Mouse (Mus musculus): ENCODE measurements around the gene Hjurp. TPM values are rescaled to one million over a fixed set of nuclear protein-coding genes. Genes with fewer than 3 reads are reported as not detected.
"Not testable (repeated sequence)": the region's sequence is repeated elsewhere in the genome, so short reads cannot be mapped to it uniquely, and the experiment has no call there.

The Hjurp gene
- polyA plus RNA-seq, 1 experiment = 56.1 TPM

GRCm38 (mm10) chr1:88228121-88228520, 49.3 kb downstream of the Hjurp start:
- DNase-seq (ENCODE audit: extremely low spot score in 1 of 2, low spot score in 1 of 2) = no peak

- no peak for DNase-seq (ENCODE audit: extremely low spot score in 1 of 2, low spot score in 1 of 2)
Measured at GRCm38 (mm10) chr1:88227482-88227881, 50.0 kb downstream of the Hjurp start.

GRCm38 (mm10) chr1:88226670-88227379, 50.6 kb downstream of the Hjurp start, which contains the start of gene Mroh2a:
Mroh2a (plus strand) TSS chr1:88226986.
- no peak for DNase-seq (ENCODE audit: extremely low spot score in 1 of 2, low spot score in 1 of 2)

- no peak for DNase-seq (ENCODE audit: extremely low spot score in 1 of 2, low spot score in 1 of 2)
Measured at GRCm38 (mm10) chr1:88225741-88226140, 51.7 kb downstream of the Hjurp start.

- not testable (repeated sequence) for DNase-seq (ENCODE audit: extremely low spot score in 1 of 2, low spot score in 1 of 2)
Measured at GRCm38 (mm10) chr1:88225301-88225700, 52.1 kb downstream of the Hjurp start.

GRCm38 (mm10) chr1:88224029-88224776, 53.2 kb downstream of the Hjurp start:
- DNase-seq (ENCODE audit: extremely low spot score in 1 of 2, low spot score in 1 of 2) = no peak

- no peak for DNase-seq (ENCODE audit: extremely low spot score in 1 of 2, low spot score in 1 of 2)
Measured at GRCm38 (mm10) chr1:88223591-88223990, 53.8 kb downstream of the Hjurp start.

GRCm38 (mm10) chr1:88223011-88223515, 54.4 kb downstream of the Hjurp start:
- DNase-seq (ENCODE audit: extremely low spot score in 1 of 2, low spot score in 1 of 2) = not testable (repeated sequence)

- DNase-seq (ENCODE audit: extremely low spot score in 1 of 2, low spot score in 1 of 2) = no peak
Measured at GRCm38 (mm10) chr1:88222216-88222615, 55.2 kb downstream of the Hjurp start.

GRCm38 (mm10) chr1:88220336-88220735, 57.1 kb downstream of the Hjurp start:
- no peak for DNase-seq (ENCODE audit: extremely low spot score in 1 of 2, low spot score in 1 of 2)

GRCm38 (mm10) chr1:88219054-88219453, 58.4 kb downstream of the Hjurp start:
- no peak for DNase-seq (ENCODE audit: extremely low spot score in 1 of 2, low spot score in 1 of 2)

- no peak for DNase-seq (ENCODE audit: extremely low spot score in 1 of 2, low spot score in 1 of 2)
Measured at GRCm38 (mm10) chr1:88218591-88218990, 58.8 kb downstream of the Hjurp start.

- DNase-seq (ENCODE audit: extremely low spot score in 1 of 2, low spot score in 1 of 2) = no peak
Measured at GRCm38 (mm10) chr1:88218051-88218450, 59.4 kb downstream of the Hjurp start.

GRCm38 (mm10) chr1:88217576-88217975, 59.9 kb downstream of the Hjurp start:
- no peak for DNase-seq (ENCODE audit: extremely low spot score in 1 of 2, low spot score in 1 of 2)

GRCm38 (mm10) chr1:88217144-88217543, 60.3 kb downstream of the Hjurp start:
- no peak for DNase-seq (ENCODE audit: extremely low spot score in 1 of 2, low spot score in 1 of 2)

- DNase-seq (ENCODE audit: extremely low spot score in 1 of 2, low spot score in 1 of 2) = no peak
Measured at GRCm38 (mm10) chr1:88216551-88216950, 60.9 kb downstream of the Hjurp start.

- no peak for DNase-seq (ENCODE audit: extremely low spot score in 1 of 2, low spot score in 1 of 2)
Measured at GRCm38 (mm10) chr1:88215466-88216380, 61.7 kb downstream of the Hjurp start.

GRCm38 (mm10) chr1:88214462-88214952, 62.9 kb downstream of the Hjurp start:
- DNase-seq (ENCODE audit: extremely low spot score in 1 of 2, low spot score in 1 of 2) = no peak

- no peak for DNase-seq (ENCODE audit: extremely low spot score in 1 of 2, low spot score in 1 of 2)
Measured at GRCm38 (mm10) chr1:88213766-88214461, 63.5 kb downstream of the Hjurp start.

- no peak for DNase-seq (ENCODE audit: extremely low spot score in 1 of 2, low spot score in 1 of 2)
Measured at GRCm38 (mm10) chr1:88213061-88213460, 64.4 kb downstream of the Hjurp start.
